Mouse (Mus musculus) small intestine, adult 2 months (tissue): ENCODE results near the gene Sirt7. TPM values are rescaled to one million over a fixed set of nuclear protein-coding genes. Genes with fewer than 3 reads are reported as not detected.

Source experiments
- H3K27ac ChIP-seq: fragments of 200-500 bp; 2 replicates; pipeline ENCODE4 v1.5.1; 2012; ENCODE audit warnings: low read depth, low read length, control low read depth, inconsistent platforms; ENCODE audit not compliant: insufficient read depth
- H3K27me3 ChIP-seq: fragments of 200-500 bp; 2 replicates; pipeline ENCODE4 v1.6.1; 2012; ENCODE audit warnings: mild to moderate bottlenecking, moderate library complexity, low read length, inconsistent platforms; ENCODE audit not compliant: control insufficient read depth, insufficient read depth
- H3K36me3 ChIP-seq: fragments of 200-500 bp; 2 replicates; pipeline ENCODE4 v1.6.1; 2012; ENCODE audit warnings: mild to moderate bottlenecking, low read length, control low read depth, inconsistent platforms; ENCODE audit not compliant: control insufficient read depth, insufficient read depth
- H3K4me1 ChIP-seq: fragments of 200-500 bp; 2 replicates; pipeline ENCODE4 v1.6.1; 2012; ENCODE audit warnings: low read length, inconsistent platforms, mixed read lengths; ENCODE audit not compliant: control insufficient read depth, insufficient read depth, insufficient read length
- H3K4me3 ChIP-seq: fragments of 200-500 bp; 2 replicates; pipeline ENCODE4 v1.5.1; 2012; ENCODE audit warnings: low read depth, mild to moderate bottlenecking, control low read depth, inconsistent platforms, low read length, moderate library complexity
- CTCF ChIP-seq: fragments of 200-500 bp; IDR thresholded peaks from 2 replicates; pipeline ENCODE4 v1.5.1; 2012; ENCODE audit warnings: low read depth, mild to moderate bottlenecking, control low read depth, inconsistent platforms, low read length, moderate library complexity, mixed read lengths; ENCODE audit not compliant: insufficient replicate concordance, insufficient read length; ENCODE audit errors: extremely low read depth
- POLR2A ChIP-seq: fragments of 200-500 bp; IDR thresholded peaks from 2 replicates; pipeline ENCODE4 v1.6.1; 2012; ENCODE audit warnings: low read depth, mild to moderate bottlenecking, control low read depth, inconsistent platforms, low read length, moderate library complexity
- WGBS: fragments of 180-500 bp; shearing (Covaris S2); methylation state at CpG from one replicate; pipeline ENCODE4 v1.1.7; 2018; 5-methylcytosine and 5-hydroxymethylcytosine counted together
- polyA plus RNA-seq: library from polyadenylated mRNA; depleted of rRNA; stranded (reverse); fragments of >200 nt; gene quantifications from 2 replicates; pipeline ENCODE4 v1.2.3, GENCODE M21; 2012

Sirt7 gene
- polyA plus RNA-seq, 1 experiment: 147 TPM

DNA sequence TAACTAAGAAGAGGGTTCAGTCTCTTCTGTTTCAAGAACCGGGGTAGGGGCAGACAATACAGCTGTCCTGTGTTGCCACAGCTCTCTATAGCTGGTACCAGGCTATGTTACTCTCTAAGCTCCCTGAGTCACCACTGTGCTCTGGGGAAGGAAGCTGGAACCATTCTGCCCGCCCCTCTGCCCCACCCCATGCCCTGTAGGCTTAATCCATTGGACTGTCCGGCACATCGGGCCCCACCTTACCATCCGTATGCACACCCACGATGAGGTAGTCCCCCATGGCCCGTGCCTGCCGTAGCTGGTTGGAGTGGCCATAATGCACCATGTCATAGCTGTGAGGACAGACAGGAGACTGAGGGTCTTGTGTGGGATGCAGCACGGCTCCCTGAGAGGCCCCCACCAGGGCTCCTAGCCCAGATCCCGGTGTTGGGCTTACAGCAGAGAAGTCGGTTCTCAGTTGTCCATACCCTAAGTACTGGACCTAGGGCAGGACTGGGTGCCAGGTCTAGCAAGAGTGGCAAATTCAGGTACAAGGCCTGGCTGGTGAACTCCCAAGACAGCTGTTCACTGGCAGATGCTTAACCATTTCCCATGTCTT, 9.3 kb downstream of the Sirt7 start:
- peak overlapping the region; percentile 50 for H3K4me3 ChIP-seq
- TF ChIP-seq POLR2A: peak; percentile 23; the same call in 1 of the 2 replicates
- no peak for TF ChIP-seq CTCF
- H3K27ac ChIP-seq: peak overlapping the region; percentile 36
- 70% methylated on average over 11 of the region's 11 CpGs for WGBS
- H3K27me3 ChIP-seq: no peaks in the 10 kb centered on the region
- H3K36me3 ChIP-seq: peaks cover 68% of the 10 kb centered on the region
- H3K4me1 ChIP-seq: peaks cover 14% of the 10 kb centered on the region

DNA sequence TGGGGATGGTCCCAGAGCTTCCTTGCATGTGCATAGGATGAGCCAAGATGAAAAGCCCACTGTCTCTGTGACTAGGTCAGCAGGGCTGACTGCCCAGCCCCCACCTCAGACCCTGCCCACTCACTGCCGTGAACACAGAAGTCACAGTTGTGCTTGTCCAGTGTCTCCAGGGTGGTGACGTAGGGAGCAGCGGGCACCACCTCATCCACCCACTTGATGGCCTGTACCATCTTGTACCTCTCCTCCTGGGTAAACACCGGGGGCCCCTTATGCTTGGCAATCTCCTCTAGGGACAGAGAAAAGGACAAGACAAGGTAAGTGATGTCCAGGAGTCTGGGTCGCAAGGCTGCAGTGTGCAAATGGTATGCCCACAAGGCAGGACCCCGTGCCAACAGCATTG, 9.9 kb downstream of the Sirt7 start:
- H3K36me3 ChIP-seq: peaks cover 67% of the 10 kb centered on the region
- H3K4me3 ChIP-seq: peak overlapping the region; percentile 25; the same call in 1 of the 2 replicates
- H3K27me3 ChIP-seq: no peaks in the 10 kb centered on the region
- 99% methylated on average over 6 of the region's 6 CpGs for WGBS
- H3K4me1 ChIP-seq: peaks cover 14% of the 10 kb centered on the region
- TF ChIP-seq POLR2A: no peak
- TF ChIP-seq CTCF: no peak
- 0 out of 2 replicates have a peak overlapping the region, but pooled peaks have one; percentile 2 for H3K27ac ChIP-seq

DNA sequence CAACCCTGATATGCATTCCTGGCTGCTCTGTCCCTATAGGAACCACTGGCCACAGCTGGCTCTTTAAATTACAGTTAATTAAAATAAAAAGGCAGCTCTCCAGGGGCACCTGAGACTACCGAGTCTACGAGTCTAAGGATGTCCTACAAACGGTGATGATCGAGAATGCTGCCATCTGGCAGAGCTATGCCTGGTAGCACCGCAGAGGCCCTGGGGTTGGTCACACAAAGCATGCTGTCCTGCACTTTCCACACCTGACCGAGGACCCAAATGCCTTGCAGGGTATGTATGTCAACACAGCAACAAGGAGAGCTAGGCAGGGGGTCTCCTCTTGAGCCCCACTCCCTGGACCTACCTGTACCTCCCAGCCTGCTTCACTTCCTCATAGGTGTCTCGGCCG, 11.1 kb downstream of the Sirt7 start:
- WGBS: 89% methylated on average over 8 of the region's 8 CpGs
- H3K27ac ChIP-seq: no peak overlapping the region
- peaks cover 63% of the 10 kb centered on the region for H3K36me3 ChIP-seq
- H3K27me3 ChIP-seq: no peaks in the 10 kb centered on the region
- no peak for TF ChIP-seq CTCF
- no peak for TF ChIP-seq POLR2A
- peaks cover 15% of the 10 kb centered on the region for H3K4me1 ChIP-seq
- no peak overlapping the region for H3K4me3 ChIP-seq

GRCm38 (mm10) chr11:120613481-120613972, 11.5 kb downstream of the Sirt7 start:
- no peak overlapping the region for H3K27ac ChIP-seq
- H3K4me3 ChIP-seq: no peak overlapping the region
- H3K36me3 ChIP-seq: peaks cover 58% of the 10 kb centered on the region
- H3K27me3 ChIP-seq: no peaks in the 10 kb centered on the region
- H3K4me1 ChIP-seq: peaks cover 19% of the 10 kb centered on the region
- 90% methylated on average over 10 of the region's 10 CpGs for WGBS
- TF ChIP-seq POLR2A (no peak), CTCF (no peak)

DNA sequence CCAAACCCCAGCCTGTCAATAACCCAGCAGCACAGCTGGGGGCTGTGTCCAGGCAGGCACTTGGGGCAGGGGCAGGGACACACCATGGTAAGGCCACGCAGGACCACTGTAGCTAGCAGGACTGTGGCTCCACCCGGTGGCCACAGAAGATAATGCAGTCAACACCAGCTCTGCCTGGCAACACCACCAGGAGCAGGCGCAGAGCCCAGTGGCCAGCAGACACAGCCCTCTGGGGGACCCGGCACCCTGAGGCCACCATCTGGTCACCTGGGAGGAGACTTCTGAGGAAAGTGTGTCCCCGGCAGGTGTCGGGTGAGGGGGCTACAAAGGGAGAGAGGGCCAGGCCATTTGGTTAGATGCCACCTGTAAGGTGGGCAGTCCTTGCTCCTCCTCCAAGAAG, 12.3 kb downstream of the Sirt7 start:
- H3K27me3 ChIP-seq: no peaks in the 10 kb centered on the region
- H3K36me3 ChIP-seq: peaks cover 52% of the 10 kb centered on the region
- WGBS: 62% methylated on average over 6 of the region's 6 CpGs
- peaks cover 19% of the 10 kb centered on the region for H3K4me1 ChIP-seq
- TF ChIP-seq CTCF: peak; percentile 46; the same call in 1 of the 2 replicates
- TF ChIP-seq POLR2A: no peak
- no peak overlapping the region for H3K27ac ChIP-seq
- no peak overlapping the region for H3K4me3 ChIP-seq

- no peak for TF ChIP-seq POLR2A
- no peak for TF ChIP-seq CTCF
- Histone ChIP-seq H3K4me1 (peaks cover 9% of the 10 kb centered on the region; the same call in 1 of the 2 replicates), H3K27me3 (no peaks in the 10 kb centered on the region), H3K36me3 (peaks cover 52% of the 10 kb centered on the region), H3K4me3 (no peak overlapping the region), H3K27ac (no peak overlapping the region)
- WGBS: 86% methylated on average over 9 of the region's 9 CpGs
These were observed 14.5 kb downstream of the Sirt7 start for GRCm38 (mm10) chr11:120610477-120611046.

GRCm38 (mm10) chr11:120609250-120609649, 15.8 kb downstream of the Sirt7 start:
- Histone ChIP-seq H3K36me3 (peaks cover 50% of the 10 kb centered on the region), H3K27ac (no peak overlapping the region)
- TF ChIP-seq POLR2A (no peak), CTCF (no peak)

More at GRCm38 (mm10) chr11:120609250-120609649, 15.8 kb downstream of the Sirt7 start:
- WGBS: 25% methylated on average over 8 of the region's 8 CpGs
- Histone ChIP-seq H3K27me3 (no peaks in the 10 kb centered on the region), H3K4me3 (no peak overlapping the region), H3K4me1 (peaks cover 8% of the 10 kb centered on the region; the same call in 1 of the 2 replicates)
